Mouse (Mus musculus): Measurements from ENCODE around the gene Fam208b. TPM values are rescaled to one million over a fixed set of nuclear protein-coding genes. Genes with fewer than 3 reads are reported as not detected.

The Fam208b gene
- total and polyA plus RNA-seq, 2 experiments from 2014 or later = 4.4 to 9.8 TPM

GRCm38 (mm10) chr13:3610118-3610794 is 652 bp downstream of the Fam208b start:
- Histone ChIP-seq H3K9me3 (replicated peaks; ENCODE audit: control insufficient read depth, low read length) (no peaks in the 10 kb centered on the region), H3K4me2 (ENCODE audit: low read depth, low read length) (peak overlapping the region; percentile 89), H3K27ac (ENCODE audit: low read depth) (peak overlapping the region; percentile 95), H3K36me3 (replicated peaks; ENCODE audit: control insufficient read depth, insufficient read depth, low read length) (no peaks in the 10 kb centered on the region), H3K9ac (replicated peaks; ENCODE audit: low read depth, low read length) (peak overlapping the region; percentile 76), H3K4me1 (ENCODE audit: control insufficient read depth, insufficient read depth) (no peaks in the 10 kb centered on the region; the same call in 1 of the 2 replicates), H3K4me3 (ENCODE audit: low read depth, low read length) (peak overlapping the region; percentile 89), H3K27me3 (ENCODE audit: control insufficient read depth, insufficient read depth, low read length) (no peaks in the 10 kb centered on the region)
- peak; percentile 40 for DNase-seq (ENCODE audit: low spot score)
- peak; percentile 34 for ATAC-seq (ENCODE audit: insufficient read depth, low read depth)
- under 1% methylated on average over 44 of the region's 50 CpGs for WGBS
- TF ChIP-seq EP300 (IDR thresholded peaks at IDR 0.05; ENCODE audit: low read depth) (no peak), CTCF (IDR thresholded peaks at IDR 0.05; ENCODE audit: low read depth) (no peak)

GRCm38 (mm10) chr13:3609780-3610117 is 1.2 kb downstream of the Fam208b start:
- no peaks in the 10 kb centered on the region for H3K9me3 ChIP-seq (replicated peaks; ENCODE audit: control insufficient read depth, low read length)
- TF ChIP-seq EP300 (IDR thresholded peaks at IDR 0.05; ENCODE audit: low read depth) (no peak), CTCF (IDR thresholded peaks at IDR 0.05; ENCODE audit: low read depth) (no peak)
- H3K9ac ChIP-seq (replicated peaks; ENCODE audit: low read depth, low read length) = peak overlapping the region; percentile 76
- 16% methylated on average over 8 of the region's 8 CpGs for WGBS
- ATAC-seq (ENCODE audit: insufficient read depth, low read depth) = no peak
- DNase-seq (ENCODE audit: low spot score) = no peak
- no peaks in the 10 kb centered on the region for H3K27me3 ChIP-seq (ENCODE audit: control insufficient read depth, insufficient read depth, low read length)
- no peaks in the 10 kb centered on the region; the same call in 1 of the 2 replicates for H3K4me1 ChIP-seq (ENCODE audit: control insufficient read depth, insufficient read depth)
- no peaks in the 10 kb centered on the region for H3K36me3 ChIP-seq (replicated peaks; ENCODE audit: control insufficient read depth, insufficient read depth, low read length)
- H3K4me3 ChIP-seq (ENCODE audit: low read depth, low read length) = peak overlapping the region; percentile 89
- H3K27ac ChIP-seq (ENCODE audit: low read depth) = peak overlapping the region; percentile 95; the same call in 1 of the 2 replicates
- peak overlapping the region; percentile 89 for H3K4me2 ChIP-seq (ENCODE audit: low read depth, low read length)

GRCm38 (mm10) chr13:3596232-3596631 is 14.7 kb downstream of the Fam208b start:
- H3K4me3 ChIP-seq (ENCODE audit: low read depth, low read length) = no peak overlapping the region
- no peak for ATAC-seq (ENCODE audit: insufficient read depth, low read depth)
- no peak overlapping the region for H3K4me2 ChIP-seq (ENCODE audit: low read depth, low read length)
- H3K27me3 ChIP-seq (ENCODE audit: control insufficient read depth, insufficient read depth, low read length) = no peaks in the 10 kb centered on the region
- H3K9me3 ChIP-seq (replicated peaks; ENCODE audit: control insufficient read depth, low read length) = no peaks in the 10 kb centered on the region
- H3K27ac ChIP-seq (ENCODE audit: low read depth) = no peak overlapping the region
- H3K9ac ChIP-seq (replicated peaks; ENCODE audit: low read depth, low read length) = no peak overlapping the region
- no peaks in the 10 kb centered on the region for H3K4me1 ChIP-seq (ENCODE audit: control insufficient read depth, insufficient read depth)
- TF ChIP-seq EP300 (IDR thresholded peaks at IDR 0.05; ENCODE audit: low read depth) = no peak
- TF ChIP-seq CTCF (IDR thresholded peaks at IDR 0.05; ENCODE audit: low read depth) = no peak
- DNase-seq (ENCODE audit: low spot score) = no peak
- peaks cover 50% of the 10 kb centered on the region for H3K36me3 ChIP-seq (replicated peaks; ENCODE audit: control insufficient read depth, insufficient read depth, low read length)
- 91% methylated on average over 6 of the region's 6 CpGs for WGBS

- 64% methylated on average over 1 of the region's 1 CpGs for WGBS
- no peak overlapping the region for H3K4me2 ChIP-seq (ENCODE audit: low read depth, low read length)
- H3K9ac ChIP-seq (replicated peaks; ENCODE audit: low read depth, low read length) = no peak overlapping the region
- H3K9me3 ChIP-seq (replicated peaks; ENCODE audit: control insufficient read depth, low read length) = no peaks in the 10 kb centered on the region
- no peak overlapping the region for H3K27ac ChIP-seq (ENCODE audit: low read depth)
- no peak overlapping the region for H3K4me3 ChIP-seq (ENCODE audit: low read depth, low read length)
- no peaks in the 10 kb centered on the region for H3K4me1 ChIP-seq (ENCODE audit: control insufficient read depth, insufficient read depth)
- peaks cover 59% of the 10 kb centered on the region for H3K36me3 ChIP-seq (replicated peaks; ENCODE audit: control insufficient read depth, insufficient read depth, low read length)
- TF ChIP-seq EP300 (IDR thresholded peaks at IDR 0.05; ENCODE audit: low read depth) = no peak
- TF ChIP-seq CTCF (IDR thresholded peaks at IDR 0.05; ENCODE audit: low read depth) = no peak
- no peak for DNase-seq (ENCODE audit: low spot score)
- no peak for ATAC-seq (ENCODE audit: insufficient read depth, low read depth)
- no peaks in the 10 kb centered on the region for H3K27me3 ChIP-seq (ENCODE audit: control insufficient read depth, insufficient read depth, low read length)
Observed at GRCm38 (mm10) chr13:3594311-3594710, 16.6 kb downstream of the Fam208b start.

- Histone ChIP-seq H3K9ac (replicated peaks; ENCODE audit: low read depth, low read length) (no peak overlapping the region), H3K9me3 (replicated peaks; ENCODE audit: control insufficient read depth, low read length) (no peaks in the 10 kb centered on the region), H3K4me1 (ENCODE audit: control insufficient read depth, insufficient read depth) (no peaks in the 10 kb centered on the region), H3K4me3 (ENCODE audit: low read depth, low read length) (no peak overlapping the region), H3K27ac (ENCODE audit: low read depth) (no peak overlapping the region), H3K27me3 (ENCODE audit: control insufficient read depth, insufficient read depth, low read length) (no peaks in the 10 kb centered on the region), H3K36me3 (replicated peaks; ENCODE audit: control insufficient read depth, insufficient read depth, low read length) (peaks cover 53% of the 10 kb centered on the region), H3K4me2 (ENCODE audit: low read depth, low read length) (no peak overlapping the region)
- WGBS = 79% methylated on average over 3 of the region's 3 CpGs
- TF ChIP-seq CTCF (IDR thresholded peaks at IDR 0.05; ENCODE audit: low read depth) (peak; percentile 50), EP300 (IDR thresholded peaks at IDR 0.05; ENCODE audit: low read depth) (no peak)
- ATAC-seq (ENCODE audit: insufficient read depth, low read depth) = no peak
- no peak for DNase-seq (ENCODE audit: low spot score)
Observed at GRCm38 (mm10) chr13:3590789-3591188, 20.1 kb downstream of the Fam208b start.

GRCm38 (mm10) chr13:3563953-3564352 is 47.0 kb downstream of the Fam208b start:
- Histone ChIP-seq H3K9me3 (replicated peaks; ENCODE audit: control insufficient read depth, low read length) (no peaks in the 10 kb centered on the region), H3K27me3 (ENCODE audit: control insufficient read depth, insufficient read depth, low read length) (no peaks in the 10 kb centered on the region), H3K4me1 (ENCODE audit: control insufficient read depth, insufficient read depth) (no peaks in the 10 kb centered on the region), H3K36me3 (replicated peaks; ENCODE audit: control insufficient read depth, insufficient read depth, low read length) (peaks cover 64% of the 10 kb centered on the region), H3K27ac (ENCODE audit: low read depth) (no peak overlapping the region), H3K4me3 (ENCODE audit: low read depth, low read length) (no peak overlapping the region), H3K9ac (replicated peaks; ENCODE audit: low read depth, low read length) (no peak overlapping the region), H3K4me2 (ENCODE audit: low read depth, low read length) (no peak overlapping the region)
- DNase-seq (ENCODE audit: low spot score) (no peak), ATAC-seq (ENCODE audit: insufficient read depth, low read depth) (no peak)
- 88% methylated on average over 2 of the region's 2 CpGs for WGBS
- TF ChIP-seq EP300 (IDR thresholded peaks at IDR 0.05; ENCODE audit: low read depth) = no peak
- no peak for TF ChIP-seq CTCF (IDR thresholded peaks at IDR 0.05; ENCODE audit: low read depth)
